Mouse (Mus musculus): ENCODE measurements around the gene Krtap4-2.

- no peak for TF ChIP-seq CTCF (IDR thresholded peaks at IDR 0.05; ENCODE audit: low read depth, low read length)
- TF ChIP-seq POLR2A (IDR thresholded peaks at IDR 0.05; ENCODE audit: extremely low read depth, insufficient read depth, low read length): no peak
These were observed 49.8 kb downstream of the Krtap4-2 start for GRCm38 (mm10) chr11:99585096-99585495.

All from liver, adult 2 months (tissue).